Mouse (Mus musculus) limb, embryonic 14.5 days (tissue): ENCODE data around the gene Igbp1. TPM values are rescaled to one million over a fixed set of nuclear protein-coding genes. Genes with fewer than 3 reads are reported as not detected.

ENCODE experiments used
- ATAC-seq: fragments of 200-750 bp; cut with Nextera tagmentation; 2 replicates; pipeline ENCODE4 v1.8.0; 2017; ENCODE audit warnings: low read depth, moderate number of reproducible peaks, moderate TSS enrichment; ENCODE audit not compliant: low FRiP score
- DNase-seq: peaks from one replicate; pipeline ENCODE4 v3.0.0-alpha.2; 2015; ENCODE audit warnings: low spot score
- H3K27ac ChIP-seq: fragments of 300-500 bp; sonication (generic); replicated peaks from 2 replicates; pipeline ENCODE4 v1.5.1; 2014; ENCODE audit warnings: low read depth, mild to moderate bottlenecking, low read length, moderate library complexity, mixed read lengths
- H3K27me3 ChIP-seq: fragments of 300-500 bp; sonication (generic); 2 replicates; pipeline ENCODE4 v1.6.1; 2014; ENCODE audit warnings: low read length, mixed read lengths; ENCODE audit not compliant: control insufficient read depth, insufficient read depth
- H3K36me3 ChIP-seq: fragments of 300-500 bp; sonication (generic); 2 replicates; pipeline ENCODE4 v1.6.1; 2014; ENCODE audit warnings: mild to moderate bottlenecking, low read length, moderate library complexity, mixed read lengths; ENCODE audit not compliant: control insufficient read depth, insufficient read depth
- H3K4me1 ChIP-seq: fragments of 300-500 bp; sonication (generic); 2 replicates; pipeline ENCODE4 v1.6.1; 2014; ENCODE audit warnings: antibody characterized with exemption, low read length, mixed read lengths; ENCODE audit not compliant: control insufficient read depth, insufficient read depth
- H3K4me2 ChIP-seq: fragments of 300-500 bp; sonication (generic); replicated peaks from 2 replicates; pipeline ENCODE4 v1.6.1; 2014; ENCODE audit warnings: low read depth, mild to moderate bottlenecking, low read length, moderate library complexity; ENCODE audit not compliant: severe bottlenecking
- H3K4me3 ChIP-seq: fragments of 300-500 bp; sonication (generic); replicated peaks from 2 replicates; pipeline ENCODE4 v1.5.1; 2014; ENCODE audit warnings: low read length
- H3K9ac ChIP-seq: fragments of 300-500 bp; sonication (generic); 2 replicates; pipeline ENCODE4 v1.6.1; 2014; ENCODE audit warnings: mild to moderate bottlenecking, low read depth, low read length, moderate library complexity; ENCODE audit not compliant: severe bottlenecking
- H3K9me3 ChIP-seq: fragments of 300-500 bp; sonication (generic); 2 replicates; pipeline ENCODE4 v1.6.1; 2016; ENCODE audit warnings: low read length; ENCODE audit not compliant: control insufficient read depth
- POLR2A ChIP-seq: fragments of 200-500 bp; IDR thresholded peaks from 2 replicates; pipeline ENCODE4 v1.8.0; 2012; ENCODE audit warnings: inconsistent platforms, mild to moderate bottlenecking, moderate library complexity, borderline replicate concordance; ENCODE audit not compliant: insufficient read depth, insufficient read length; ENCODE audit errors: extremely low read depth
- WGBS: fragments of 180-500 bp; shearing (Covaris S2); extraction: QIAGEN DNeasy Blood & Tissue Kit; methylation state at CpG from one replicate; pipeline ENCODE4 v1.1.7; 2014; 5-methylcytosine and 5-hydroxymethylcytosine counted together
- polyA plus RNA-seq, 2 experiments: library from polyadenylated mRNA; depleted of rRNA in 1 of 2; stranded (reverse) in 1 of 2; unstranded in 1 of 2; fragments of >200 nt; fragmentation: Nextera tagmentation in 1 of 2; extraction: Ambion mirVana in 1 of 2; gene quantifications; 2 replicates each; pipeline versions ENCODE4 v1.2.1 to v1.2.3; 2012 to 2014

Gene Igbp1
- polyA plus RNA-seq, 2 experiments, result 43.3 to 65.3 TPM

GRCm38 (mm10) chrX:100480317-100480716 lies 13.8 kb upstream of the Igbp1 start:
- Histone ChIP-seq H3K27me3 (no peaks in the 10 kb centered on the region), H3K9ac (no peak overlapping the region), H3K4me2 (no peak overlapping the region), H3K9me3 (no peaks in the 10 kb centered on the region), H3K27ac (no peak overlapping the region), H3K36me3 (no peaks in the 10 kb centered on the region), H3K4me1 (no peaks in the 10 kb centered on the region), H3K4me3 (no peak overlapping the region)
- ATAC-seq (peak; percentile 82; the same call in 1 of the 2 replicates), DNase-seq (peak; percentile 62)
- 28% methylated on average over 3 of the region's 3 CpGs for WGBS
- no peak for TF ChIP-seq POLR2A

- ATAC-seq, result peak; percentile 69
- H3K27me3 ChIP-seq, result no peaks in the 10 kb centered on the region
Measured at GRCm38 (mm10) chrX:100493500-100494067, 507 bp upstream of the Igbp1 start.

GRCm38 (mm10) chrX:100504175-100504851 lies 10.2 kb downstream of the Igbp1 start:
- Histone ChIP-seq H3K4me2 (no peak overlapping the region), H3K4me3 (no peak overlapping the region), H3K4me1 (no peaks in the 10 kb centered on the region), H3K27me3 (no peaks in the 10 kb centered on the region), H3K27ac (no peak overlapping the region), H3K9me3 (no peaks in the 10 kb centered on the region), H3K9ac (no peak overlapping the region), H3K36me3 (peaks cover 10% of the 10 kb centered on the region; the same call in 1 of the 2 replicates)
- TF ChIP-seq POLR2A, result no peak
- 75% methylated on average over 5 of the region's 5 CpGs for WGBS
- DNase-seq, result no peak
- ATAC-seq, result no peak

More at GRCm38 (mm10) chrX:100493500-100494067, 507 bp upstream of the Igbp1 start:
- H3K4me3 ChIP-seq, result peak overlapping the region; percentile 58
- no peak overlapping the region for H3K27ac ChIP-seq
- DNase-seq, result no peak
- H3K9ac ChIP-seq, result peak overlapping the region; percentile 34; the same call in 1 of the 2 replicates
- 15% methylated on average over 22 of the region's 22 CpGs for WGBS
- peak overlapping the region; percentile 50 for H3K4me2 ChIP-seq
- no peaks in the 10 kb centered on the region; the same call in 1 of the 2 replicates for H3K4me1 ChIP-seq
- TF ChIP-seq POLR2A, result no peak
- peaks cover 8% of the 10 kb centered on the region; the same call in 1 of the 2 replicates for H3K36me3 ChIP-seq
- H3K9me3 ChIP-seq, result no peaks in the 10 kb centered on the region

GRCm38 (mm10) chrX:100508164-100508563 lies 14.1 kb downstream of the Igbp1 start:
- Histone ChIP-seq H3K4me1 (no peaks in the 10 kb centered on the region), H3K36me3 (peaks cover 10% of the 10 kb centered on the region; the same call in 1 of the 2 replicates), H3K4me3 (no peak overlapping the region), H3K4me2 (no peak overlapping the region), H3K9me3 (no peaks in the 10 kb centered on the region), H3K27ac (no peak overlapping the region), H3K9ac (no peak overlapping the region), H3K27me3 (no peaks in the 10 kb centered on the region)
- WGBS, result 84% methylated on average over 4 of the region's 4 CpGs
- DNase-seq (no peak), ATAC-seq (no peak)
- no peak for TF ChIP-seq POLR2A

- no peak overlapping the region for H3K9ac ChIP-seq
- no peak for DNase-seq
- 0 out of 2 replicates have a peak, but pooled peaks cover 10% of the 10 kb centered on the region for H3K36me3 ChIP-seq
- no peak overlapping the region for H3K4me2 ChIP-seq
- WGBS, result 44% methylated on average over 3 of the region's 3 CpGs
- ATAC-seq, result no peak
- no peak overlapping the region for H3K4me3 ChIP-seq
- H3K27ac ChIP-seq, result no peak overlapping the region
- no peaks in the 10 kb centered on the region for H3K9me3 ChIP-seq
- H3K4me1 ChIP-seq, result no peaks in the 10 kb centered on the region
- no peak for TF ChIP-seq POLR2A
- no peaks in the 10 kb centered on the region for H3K27me3 ChIP-seq
Measured at GRCm38 (mm10) chrX:100509921-100510320, 15.8 kb downstream of the Igbp1 start.
